Mouse (Mus musculus): ENCODE measurements around the gene Aox3.

Aox3 gene

DNA sequence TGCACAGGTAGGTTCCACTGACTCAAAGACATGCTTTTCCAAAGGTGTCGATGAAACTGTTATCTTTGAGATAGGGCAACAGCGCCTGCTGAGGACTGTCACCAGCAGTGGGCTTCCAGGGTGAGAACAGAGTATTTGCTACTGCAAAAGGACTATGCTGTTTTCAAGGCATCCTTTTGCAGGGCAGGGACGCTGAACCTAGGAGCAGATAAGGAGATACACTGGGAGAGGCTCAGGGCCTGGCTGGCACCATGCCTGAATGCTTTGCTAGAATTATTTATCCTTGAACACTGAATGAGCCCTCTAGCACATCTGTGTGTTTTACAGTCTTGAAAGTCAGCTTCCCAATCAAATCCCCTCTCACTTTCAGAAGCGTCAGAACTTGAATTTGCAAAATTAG lies 85.5 kb downstream of the Aox3 start:
- ATAC-seq (ENCODE audit: low TSS enrichment) = no peak

DNA sequence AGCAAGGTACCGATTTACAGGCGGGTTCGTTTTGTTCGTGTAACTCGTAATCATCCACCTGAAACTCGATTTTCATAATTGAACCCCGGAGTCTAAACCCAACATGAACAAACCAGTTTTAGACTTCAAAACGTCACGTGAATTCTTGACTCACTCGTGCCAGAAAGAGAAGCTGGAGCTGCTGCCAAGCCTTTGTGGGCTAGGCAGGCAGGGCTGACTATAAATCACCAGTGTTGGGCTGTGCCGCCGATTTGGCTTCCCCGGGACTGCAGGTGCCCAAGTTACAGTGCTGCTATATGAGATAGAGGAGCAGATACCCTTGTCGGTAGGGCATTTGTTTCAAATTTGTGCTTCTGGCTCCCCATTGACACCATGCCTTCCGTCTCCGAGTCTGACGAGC lies 97.3 kb downstream of the Aox3 start, which contains the start of gene Aox4:
Aox4 (plus strand) TSS at position 195 of the 400 bp plus-strand sequence.
- ATAC-seq (ENCODE audit: low TSS enrichment) = peak; percentile 90

GRCm38 (mm10) chr1:58212805-58213204 lies 99.9 kb downstream of the Aox3 start:
- ATAC-seq (ENCODE audit: low TSS enrichment) = no peak

- no peak for ATAC-seq (ENCODE audit: low TSS enrichment)
Observed at GRCm38 (mm10) chr1:58213838-58214237, 100.9 kb downstream of the Aox3 start.

- no peak for ATAC-seq (ENCODE audit: low TSS enrichment)
Observed at GRCm38 (mm10) chr1:58215353-58215752, 102.4 kb downstream of the Aox3 start.

GRCm38 (mm10) chr1:58215956-58216532 lies 103.1 kb downstream of the Aox3 start:
- ATAC-seq (ENCODE audit: low TSS enrichment) = peak; percentile 28

DNA sequence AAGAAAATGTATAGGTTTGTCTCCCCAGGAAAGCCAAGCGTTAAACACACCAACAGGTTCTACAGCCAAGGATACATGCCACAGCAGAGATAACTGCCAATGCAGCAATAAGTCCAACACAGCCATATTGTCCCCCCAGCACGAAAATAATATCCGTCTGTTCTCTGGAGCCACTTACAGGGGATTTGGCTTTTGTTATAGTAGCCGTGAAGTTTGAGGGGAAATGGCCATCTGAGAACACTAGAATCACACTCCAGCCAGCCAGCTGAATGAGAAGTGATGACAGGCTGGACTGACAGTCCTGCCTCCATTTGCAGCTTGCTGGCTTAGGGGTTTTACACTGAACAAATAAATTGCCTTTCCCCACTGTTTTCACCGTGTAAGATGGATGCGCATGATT lies 108.1 kb downstream of the Aox3 start:
- no peak for ATAC-seq (ENCODE audit: low TSS enrichment)

- no peak for ATAC-seq (ENCODE audit: low TSS enrichment)
Observed at GRCm38 (mm10) chr1:58221879-58222278, 108.9 kb downstream of the Aox3 start.

DNA sequence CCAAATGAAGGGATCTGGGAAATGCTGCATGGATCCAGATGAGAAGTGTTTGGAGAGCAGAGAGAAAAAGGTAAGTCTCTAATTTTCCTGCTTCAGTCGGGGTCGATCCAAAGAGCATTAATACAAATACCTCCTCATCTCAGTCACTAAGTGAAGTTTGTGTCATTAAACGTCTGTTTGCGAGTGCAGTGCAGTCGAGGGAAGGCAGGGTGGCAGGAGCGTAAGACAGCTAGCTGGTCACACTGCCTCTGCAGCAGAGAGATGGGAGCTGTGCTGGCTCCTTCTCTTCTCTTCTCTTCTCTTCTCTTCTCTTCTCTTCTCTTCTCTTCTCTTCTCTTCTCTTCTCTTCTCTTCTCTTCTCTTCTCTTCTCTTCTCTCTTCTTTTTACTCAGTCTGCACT lies 115.2 kb downstream of the Aox3 start:
- no peak for ATAC-seq (ENCODE audit: low TSS enrichment)

DNA sequence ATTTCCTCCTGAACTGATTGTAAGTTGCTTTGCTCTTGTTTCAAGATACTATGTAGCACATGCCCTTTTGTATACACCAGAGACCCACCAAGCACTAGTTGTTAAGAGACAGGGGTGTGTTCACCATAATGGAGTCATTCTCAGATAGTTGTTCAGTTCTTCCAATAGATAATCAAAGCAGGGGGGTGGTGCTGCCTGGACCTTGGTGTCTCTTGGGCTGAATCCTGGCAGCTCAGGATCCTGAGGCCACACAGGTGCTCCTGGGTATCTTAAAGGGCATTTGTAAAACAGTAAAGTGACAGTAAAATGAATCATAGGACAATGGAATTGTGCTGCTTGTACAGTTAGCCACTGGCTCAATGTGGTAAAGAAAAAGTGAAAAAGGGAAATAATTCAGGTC lies 116.0 kb downstream of the Aox3 start:
- no peak for ATAC-seq (ENCODE audit: low TSS enrichment)

GRCm38 (mm10) chr1:58229774-58230173 lies 116.8 kb downstream of the Aox3 start:
- ATAC-seq (ENCODE audit: low TSS enrichment) = peak; percentile 65

DNA sequence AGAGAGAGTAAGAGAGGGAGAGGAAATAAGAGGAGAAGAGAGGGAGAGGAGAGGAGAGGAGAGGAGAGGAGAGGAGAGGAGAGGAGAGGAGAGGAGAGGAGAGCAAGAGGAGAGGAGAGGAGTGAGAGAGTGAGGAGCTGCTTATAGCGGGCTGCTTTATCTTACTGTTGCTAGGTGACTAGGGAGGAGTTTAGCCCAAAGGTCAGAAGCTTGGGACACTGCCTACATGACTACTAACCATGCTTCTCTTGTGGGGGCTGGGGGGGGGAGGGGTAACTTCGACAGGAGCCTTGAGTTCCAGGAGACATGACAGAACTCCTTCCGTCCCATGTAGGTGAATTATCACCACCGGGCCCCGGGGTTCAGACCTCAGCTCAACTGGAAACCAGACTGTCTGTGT lies 117.6 kb downstream of the Aox3 start:
- ATAC-seq (ENCODE audit: low TSS enrichment) = no peak

DNA sequence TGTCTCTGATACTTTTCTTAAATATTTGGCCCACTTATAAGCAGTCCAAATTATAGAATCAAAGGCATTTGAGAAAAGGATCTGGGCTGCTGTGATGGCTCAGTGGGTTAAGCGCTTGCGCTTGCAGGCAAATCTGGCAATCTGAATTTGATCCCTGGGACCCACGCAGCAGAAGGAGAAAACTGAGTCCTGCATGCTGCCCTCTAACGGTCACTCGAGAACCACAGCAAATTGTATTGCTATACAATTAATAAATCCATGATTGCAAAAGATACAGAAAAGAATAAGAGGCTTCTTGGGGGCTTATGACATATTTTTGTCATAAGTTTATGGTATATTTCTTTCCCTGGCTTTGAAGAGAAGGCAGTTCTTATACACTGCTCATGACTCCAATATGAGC lies 122.5 kb downstream of the Aox3 start:
- no peak for ATAC-seq (ENCODE audit: low TSS enrichment)

GRCm38 (mm10) chr1:58237527-58238299 lies 124.8 kb downstream of the Aox3 start:
- ATAC-seq (ENCODE audit: low TSS enrichment) = no peak

- no peak for ATAC-seq (ENCODE audit: low TSS enrichment)
Observed at GRCm38 (mm10) chr1:58238440-58238839, 125.5 kb downstream of the Aox3 start.

GRCm38 (mm10) chr1:58238961-58239360 lies 126.0 kb downstream of the Aox3 start:
- no peak for ATAC-seq (ENCODE audit: low TSS enrichment)

GRCm38 (mm10) chr1:58240347-58240746 lies 127.4 kb downstream of the Aox3 start:
- ATAC-seq (ENCODE audit: low TSS enrichment) = no peak; the same call in 1 of the 2 replicates

- no peak for ATAC-seq (ENCODE audit: low TSS enrichment)
Observed at GRCm38 (mm10) chr1:58244487-58244886, 131.6 kb downstream of the Aox3 start.

- no peak for ATAC-seq (ENCODE audit: low TSS enrichment)
Observed at GRCm38 (mm10) chr1:58248518-58248917, 135.6 kb downstream of the Aox3 start.

Measured in frontal cortex, adult (tissue).